Mouse (Mus musculus) embryonic facial prominence, embryonic 12.5 days (tissue): ENCODE data around the gene Ascc3. TPM values are rescaled to one million over a fixed set of nuclear protein-coding genes. Genes with fewer than 3 reads are reported as not detected.

ENCODE experiments used
- ATAC-seq: fragments of 200-750 bp; cut with Nextera tagmentation; 2 replicates; pipeline ENCODE4 v1.8.0; 2017; ENCODE audit not compliant: insufficient number of reproducible peaks, insufficient read depth, low FRiP score, low TSS enrichment
- H3K27ac ChIP-seq: fragments of 300-500 bp; sonication (generic); 2 replicates; pipeline ENCODE4 v1.5.1; 2016; ENCODE audit warnings: mild to moderate bottlenecking
- H3K27me3 ChIP-seq: fragments of 300-500 bp; sonication (generic); 2 replicates; pipeline ENCODE4 v1.6.1; 2016; ENCODE audit warnings: mild to moderate bottlenecking, moderate library complexity
- H3K36me3 ChIP-seq: fragments of 300-500 bp; sonication (generic); 2 replicates; pipeline ENCODE4 v1.6.1; 2016; ENCODE audit warnings: mild to moderate bottlenecking
- H3K4me1 ChIP-seq: fragments of 300-500 bp; sonication (generic); 2 replicates; pipeline ENCODE4 v1.6.1; 2016
- H3K4me2 ChIP-seq: fragments of 300-500 bp; sonication (generic); replicated peaks from 2 replicates; pipeline ENCODE4 v1.6.1; 2016; ENCODE audit warnings: mild to moderate bottlenecking, moderate library complexity
- H3K4me3 ChIP-seq: fragments of 300-500 bp; sonication (generic); 2 replicates; pipeline ENCODE4 v1.5.1; 2016; ENCODE audit warnings: mild to moderate bottlenecking
- H3K9ac ChIP-seq: fragments of 300-500 bp; sonication (generic); 2 replicates; pipeline ENCODE4 v1.6.1; 2016; ENCODE audit warnings: mild to moderate bottlenecking, moderate library complexity
- H3K9me3 ChIP-seq: fragments of 300-500 bp; sonication (generic); 2 replicates; pipeline ENCODE4 v1.6.1; 2016; ENCODE audit warnings: mild to moderate bottlenecking, moderate library complexity
- WGBS: fragments of 180-500 bp; shearing (Covaris S2); methylation state at CpG from one replicate; pipeline ENCODE4 v1.1.7; 2016; 5-methylcytosine and 5-hydroxymethylcytosine counted together
- polyA plus RNA-seq: library from polyadenylated mRNA; unstranded; fragments of >200 nt; fragmentation: Nextera tagmentation; extraction: Ambion mirVana; gene quantifications from 2 replicates; pipeline ENCODE4 v1.2.1, GENCODE M21; 2016

Ascc3 gene
- polyA plus RNA-seq, 1 experiment from 2014 or later = 27.0 TPM

DNA sequence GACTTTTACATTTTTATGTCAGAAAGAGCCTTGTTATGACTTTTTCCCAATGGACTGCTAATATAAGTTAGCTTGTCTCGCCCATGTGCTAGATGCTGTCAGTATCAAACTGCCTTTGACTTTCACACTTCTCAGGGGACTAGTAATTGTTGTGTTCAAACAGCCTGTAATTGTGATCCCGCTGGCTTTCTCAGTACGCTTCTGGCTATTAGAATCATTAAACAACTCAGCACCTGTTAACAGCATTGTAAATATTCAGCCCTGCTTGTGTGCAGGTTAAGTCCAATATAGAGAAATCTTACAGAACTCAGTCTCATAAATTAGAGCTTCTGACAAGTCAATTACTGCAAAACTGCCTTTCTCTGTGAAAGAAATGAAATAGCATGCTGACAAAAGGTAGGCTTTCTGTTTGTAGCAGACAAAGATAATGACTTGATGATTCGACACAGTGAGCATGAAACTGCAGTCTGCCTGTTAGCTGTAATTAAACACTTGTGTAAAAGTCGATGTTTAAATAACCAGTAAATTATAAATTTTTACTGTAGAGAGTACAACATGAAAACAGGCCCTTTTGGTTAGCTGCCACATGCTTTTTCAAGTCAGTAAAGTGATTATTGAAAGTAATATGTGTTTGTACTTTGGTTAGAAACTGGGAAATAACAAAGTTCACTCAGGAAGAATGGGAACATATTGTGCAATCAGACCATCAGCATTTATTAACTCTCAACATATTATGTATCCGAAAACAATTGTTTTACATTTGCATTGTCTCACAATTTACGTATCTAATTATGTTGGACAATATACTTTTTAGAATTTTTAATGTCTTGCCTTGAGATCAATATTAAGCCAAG is 171.2 kb downstream of the Ascc3 start:
- WGBS = 70% methylated on average over 7 of the region's 7 CpGs
- H3K4me2 ChIP-seq = no peak overlapping the region
- no peak overlapping the region for H3K27ac ChIP-seq
- no peak for ATAC-seq
- H3K9me3 ChIP-seq = no peaks in the 10 kb centered on the region
- H3K36me3 ChIP-seq = no peaks in the 10 kb centered on the region
- H3K9ac ChIP-seq = no peak overlapping the region
- no peak overlapping the region for H3K4me3 ChIP-seq
- H3K4me1 ChIP-seq = no peaks in the 10 kb centered on the region
- H3K27me3 ChIP-seq = no peaks in the 10 kb centered on the region

DNA sequence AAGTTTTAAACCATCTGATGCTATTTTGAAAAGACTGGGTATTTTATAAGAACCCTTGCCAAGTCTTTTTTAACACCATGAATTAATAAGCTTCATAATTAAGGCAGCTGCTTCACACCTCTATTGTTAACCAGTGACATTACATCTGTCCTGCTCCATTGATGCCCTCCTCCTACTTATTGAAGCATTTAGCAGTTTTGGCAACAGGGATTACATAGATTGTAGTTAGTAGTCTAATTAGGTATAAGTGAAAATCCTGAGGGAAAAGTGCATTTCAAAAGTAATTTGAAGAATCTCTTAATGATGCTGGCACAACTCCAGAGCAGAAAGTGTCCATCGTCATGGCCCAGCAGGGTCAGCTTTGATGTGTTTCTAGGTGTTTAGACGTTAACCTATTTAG is 180.3 kb downstream of the Ascc3 start:
- no peak for ATAC-seq
- no peak overlapping the region for H3K27ac ChIP-seq

DNA sequence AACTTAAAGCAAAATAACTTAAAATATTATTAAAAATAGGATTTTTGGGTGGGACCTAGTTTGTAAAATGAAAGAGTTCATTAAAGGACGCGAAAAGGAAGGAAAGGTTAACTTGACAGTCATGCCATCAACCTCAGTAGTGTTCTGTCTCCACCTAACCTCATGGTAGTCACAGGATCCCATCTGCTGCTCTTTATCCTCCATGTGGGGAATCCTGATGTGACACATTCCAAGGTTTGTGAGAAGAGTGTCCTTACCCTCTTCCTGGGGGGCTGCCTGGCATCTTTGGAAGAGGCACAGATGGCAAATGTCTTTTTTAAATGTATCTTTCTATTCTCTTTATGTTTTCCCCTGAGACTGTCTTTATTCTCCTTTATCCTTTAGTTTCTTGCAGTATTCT is 181.4 kb downstream of the Ascc3 start:
- H3K27me3 ChIP-seq = no peaks in the 10 kb centered on the region
- ATAC-seq = no peak
- WGBS = 84% methylated on average over 2 of the region's 2 CpGs
- H3K36me3 ChIP-seq = no peaks in the 10 kb centered on the region
- no peaks in the 10 kb centered on the region for H3K9me3 ChIP-seq
- no peak overlapping the region for H3K4me2 ChIP-seq
- no peak overlapping the region for H3K9ac ChIP-seq
- H3K27ac ChIP-seq = no peak overlapping the region
- no peak overlapping the region for H3K4me3 ChIP-seq
- no peaks in the 10 kb centered on the region for H3K4me1 ChIP-seq

More for the DNA sequence above, 180.3 kb downstream of the Ascc3 start:
- no peaks in the 10 kb centered on the region for H3K9me3 ChIP-seq
- 71% methylated on average over 2 of the region's 2 CpGs for whole genome bisulfite sequencing
- no peaks in the 10 kb centered on the region for H3K4me1 ChIP-seq
- no peaks in the 10 kb centered on the region for H3K36me3 ChIP-seq
- no peak overlapping the region for H3K4me2 ChIP-seq
- no peak overlapping the region for H3K9ac ChIP-seq
- H3K27me3 ChIP-seq = no peaks in the 10 kb centered on the region
- no peak overlapping the region for H3K4me3 ChIP-seq

DNA sequence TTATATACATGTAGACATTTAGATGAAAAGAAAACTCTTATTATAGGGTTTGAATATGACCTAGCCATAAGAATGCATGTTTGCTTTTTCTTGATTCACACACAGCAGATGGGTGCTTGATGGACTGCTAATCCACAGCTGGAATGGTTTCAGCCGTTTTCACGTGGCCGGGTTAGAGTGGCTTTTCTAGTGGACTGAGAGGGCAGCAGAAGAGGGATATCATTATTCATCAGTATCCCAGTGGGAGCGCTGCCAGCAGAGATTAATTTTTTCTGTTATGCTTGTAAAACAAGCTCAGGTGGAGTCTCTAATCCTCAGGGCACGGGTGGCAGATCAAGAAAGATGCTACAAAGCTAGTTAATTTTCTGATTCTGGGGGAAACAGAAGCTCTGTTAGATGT is 200.4 kb downstream of the Ascc3 start:
- Histone ChIP-seq H3K9ac (no peak overlapping the region), H3K27me3 (no peaks in the 10 kb centered on the region), H3K4me2 (no peak overlapping the region), H3K4me3 (no peak overlapping the region), H3K27ac (no peak overlapping the region), H3K36me3 (no peaks in the 10 kb centered on the region), H3K4me1 (no peaks in the 10 kb centered on the region), H3K9me3 (no peaks in the 10 kb centered on the region)
- WGBS = 45% methylated on average over 5 of the region's 5 CpGs
- no peak for ATAC-seq

DNA sequence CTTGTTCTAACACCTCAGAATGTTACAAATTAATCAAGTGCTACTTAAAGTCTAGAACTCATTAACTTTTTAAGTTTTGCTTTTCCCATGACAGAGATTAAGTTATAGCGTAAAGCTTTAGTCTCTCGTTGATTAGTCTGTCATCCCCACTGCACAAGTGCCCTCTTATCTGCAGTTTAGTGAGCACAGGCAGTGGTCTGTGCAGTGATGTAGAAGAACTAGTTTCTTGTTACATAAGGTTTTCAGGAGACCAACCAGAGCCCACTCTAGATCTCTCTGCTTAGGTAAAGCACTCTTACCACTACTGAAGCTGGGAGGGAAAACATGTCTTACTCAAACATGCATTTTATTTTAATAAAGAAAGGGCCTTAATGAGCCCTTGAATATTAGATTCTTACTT is 209.1 kb downstream of the Ascc3 start:
- H3K9ac ChIP-seq = no peak overlapping the region
- H3K27me3 ChIP-seq = no peaks in the 10 kb centered on the region
- H3K9me3 ChIP-seq = no peaks in the 10 kb centered on the region
- no peak overlapping the region for H3K4me2 ChIP-seq
- no peaks in the 10 kb centered on the region for H3K36me3 ChIP-seq
- no peak overlapping the region for H3K27ac ChIP-seq
- H3K4me3 ChIP-seq = no peak overlapping the region
- H3K4me1 ChIP-seq = no peaks in the 10 kb centered on the region
- ATAC-seq = no peak
- WGBS = 68% methylated on average over 2 of the region's 2 CpGs

DNA sequence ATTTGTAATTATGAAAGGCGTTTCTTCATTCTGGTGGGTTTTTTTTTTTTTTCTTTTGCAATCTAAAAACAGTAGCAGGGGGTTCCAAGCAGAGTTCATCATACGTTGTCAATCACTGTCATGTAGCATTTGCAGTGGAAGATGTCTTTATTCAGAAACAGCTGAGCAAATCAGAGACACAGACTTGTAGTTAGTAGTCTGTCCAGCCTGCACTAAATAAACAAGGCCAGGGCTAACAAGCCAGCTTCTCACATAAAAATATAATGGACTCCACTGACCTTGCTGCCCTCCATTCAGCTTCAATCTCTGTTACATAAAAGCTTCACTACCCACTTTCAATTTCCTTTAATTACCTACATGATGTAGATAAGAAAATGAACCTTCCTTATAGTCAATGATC is 209.9 kb downstream of the Ascc3 start:
- Histone ChIP-seq H3K4me2 (no peak overlapping the region), H3K27me3 (no peaks in the 10 kb centered on the region), H3K9ac (no peak overlapping the region), H3K4me3 (no peak overlapping the region), H3K9me3 (no peaks in the 10 kb centered on the region), H3K4me1 (no peaks in the 10 kb centered on the region), H3K27ac (no peak overlapping the region), H3K36me3 (no peaks in the 10 kb centered on the region)
- WGBS = 67% methylated on average over 2 of the region's 2 CpGs
- no peak for ATAC-seq

GRCm38 (mm10) chr10:50806166-50806565 is 213.7 kb downstream of the Ascc3 start:
- ATAC-seq = no peak
- no peak overlapping the region for H3K27ac ChIP-seq
- H3K4me2 ChIP-seq = no peak overlapping the region
- no peaks in the 10 kb centered on the region for H3K4me1 ChIP-seq
- H3K9ac ChIP-seq = no peak overlapping the region
- no peaks in the 10 kb centered on the region for H3K36me3 ChIP-seq
- H3K9me3 ChIP-seq = no peaks in the 10 kb centered on the region
- WGBS = 93% methylated on average over 2 of the region's 2 CpGs
- H3K27me3 ChIP-seq = no peaks in the 10 kb centered on the region
- H3K4me3 ChIP-seq = no peak overlapping the region

GRCm38 (mm10) chr10:50822363-50822762 is 229.9 kb downstream of the Ascc3 start:
- 84% methylated on average over 1 of the region's 1 CpGs for WGBS
- no peak overlapping the region for H3K4me3 ChIP-seq
- no peak overlapping the region for H3K4me2 ChIP-seq
- no peaks in the 10 kb centered on the region for H3K4me1 ChIP-seq
- no peak for ATAC-seq
- no peaks in the 10 kb centered on the region for H3K9me3 ChIP-seq
- H3K27me3 ChIP-seq = no peaks in the 10 kb centered on the region
- no peak overlapping the region for H3K9ac ChIP-seq
- H3K36me3 ChIP-seq = no peaks in the 10 kb centered on the region
- H3K27ac ChIP-seq = no peak overlapping the region

GRCm38 (mm10) chr10:50826829-50827228 is 234.4 kb downstream of the Ascc3 start:
- Histone ChIP-seq H3K9ac (no peak overlapping the region), H3K36me3 (no peaks in the 10 kb centered on the region), H3K9me3 (no peaks in the 10 kb centered on the region), H3K4me2 (no peak overlapping the region), H3K4me1 (no peaks in the 10 kb centered on the region), H3K27me3 (no peaks in the 10 kb centered on the region), H3K4me3 (no peak overlapping the region), H3K27ac (no peak overlapping the region)
- ATAC-seq = no peak

- no peak for ATAC-seq
- H3K9ac ChIP-seq = no peak overlapping the region
- WGBS = 73% methylated on average over 2 of the region's 2 CpGs
- no peak overlapping the region for H3K27ac ChIP-seq
- H3K36me3 ChIP-seq = no peaks in the 10 kb centered on the region
- no peaks in the 10 kb centered on the region for H3K4me1 ChIP-seq
- H3K4me2 ChIP-seq = no peak overlapping the region
- no peak overlapping the region for H3K4me3 ChIP-seq
- no peaks in the 10 kb centered on the region for H3K27me3 ChIP-seq
- H3K9me3 ChIP-seq = no peaks in the 10 kb centered on the region
These were observed 242.1 kb downstream of the Ascc3 start for GRCm38 (mm10) chr10:50834533-50834932.

DNA sequence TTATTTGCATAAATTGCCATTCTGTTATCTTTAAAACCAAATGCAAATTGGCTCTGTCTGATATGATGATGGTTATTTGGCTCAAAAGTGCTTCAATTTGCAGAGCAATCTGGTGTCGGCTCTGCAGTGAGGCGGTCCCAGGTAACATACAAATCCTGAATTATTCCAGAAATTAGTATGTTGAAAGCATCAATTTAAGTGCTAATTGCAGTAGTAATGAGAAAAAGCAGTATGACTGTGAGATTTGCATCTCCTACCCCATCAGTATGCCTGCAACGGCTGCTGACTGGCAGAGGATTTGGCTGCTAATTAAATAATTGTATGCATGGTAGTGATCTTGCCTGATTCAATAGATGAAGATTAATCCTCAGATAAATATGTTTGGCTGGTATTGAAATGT is 250.9 kb downstream of the Ascc3 start:
- no peak overlapping the region for H3K4me2 ChIP-seq
- ATAC-seq = no peak
- H3K9ac ChIP-seq = no peak overlapping the region
- no peaks in the 10 kb centered on the region for H3K36me3 ChIP-seq
- H3K4me1 ChIP-seq = no peaks in the 10 kb centered on the region
- H3K9me3 ChIP-seq = no peaks in the 10 kb centered on the region
- no peak overlapping the region for H3K4me3 ChIP-seq
- WGBS = 80% methylated on average over 3 of the region's 3 CpGs
- no peak overlapping the region for H3K27ac ChIP-seq
- H3K27me3 ChIP-seq = no peaks in the 10 kb centered on the region

GRCm38 (mm10) chr10:50868202-50868601 is 275.7 kb downstream of the Ascc3 start:
- H3K4me3 ChIP-seq = no peak overlapping the region
- H3K9ac ChIP-seq = no peak overlapping the region
- no peaks in the 10 kb centered on the region for H3K9me3 ChIP-seq
- H3K27me3 ChIP-seq = no peaks in the 10 kb centered on the region
- no peaks in the 10 kb centered on the region for H3K36me3 ChIP-seq
- H3K4me1 ChIP-seq = no peaks in the 10 kb centered on the region
- 71% methylated on average over 4 of the region's 4 CpGs for WGBS
- no peak overlapping the region for H3K27ac ChIP-seq
- no peak overlapping the region for H3K4me2 ChIP-seq
- no peak for ATAC-seq
